ENCODE assay signal across 7 mouse cellular contexts in genomic region chr17:26423967-26424641, GRCm38 (mm10). TPM values are rescaled to one million over a fixed set of nuclear protein-coding genes. Genes with fewer than 3 reads are reported as not detected.
A peak's percentile ranks its signal among the peaks of the same experiment; 100 is the strongest.
DNase-seq lines count a peak whose midpoint lies in the region; ATAC-seq lines count a peak whose summit lies in the region.

No protein-coding gene starts in this region.

- peak; percentile 43 for DNase-seq in liver
- peak; percentile 17 for DNase-seq in c-Kit-positive CD71-positive TER-119-negative erythroid progenitor cells, embryonic 14.5 days (ENCODE audit: low read depth)
- DNase-seq in heart, postnatal 10 days: peak; percentile 78 to 79
- DNase-seq in urinary bladder, postnatal 25 days (ENCODE audit: low spot score): peak; percentile 60
- DNase-seq in T-cell, adult 2 months (ENCODE audit: low spot score): no peak

- H3K36me3 ChIP-seq in liver, embryonic 12.5 days: no peaks in the 10 kb centered on the region
- no peaks in the 10 kb centered on the region for H3K36me3 ChIP-seq in lung, embryonic 15.5 days

- ATAC-seq in liver, embryonic 12.5 days: no peak
- peak; percentile 75 for ATAC-seq in lung, embryonic 15.5 days (ENCODE audit: borderline replicate concordance, extremely low read depth, low FRiP score, low TSS enrichment)

- H3K4me2 ChIP-seq in liver, embryonic 12.5 days: no peak overlapping the region
- peak overlapping the region; percentile 37 for H3K4me2 ChIP-seq in lung, embryonic 15.5 days

- WGBS in liver, embryonic 12.5 days (ENCODE audit: insufficient replicate concordance): 20% methylated on average over 11 of the region's 11 CpGs
- WGBS in lung, embryonic 15.5 days: 16% methylated on average over 11 of the region's 11 CpGs

- no peaks in the 10 kb centered on the region for H3K9me3 ChIP-seq in liver, embryonic 12.5 days (replicated peaks)
- no peaks in the 10 kb centered on the region for H3K9me3 ChIP-seq in lung, embryonic 15.5 days

- H3K4me1 ChIP-seq in liver, embryonic 12.5 days: peaks cover 15% of the 10 kb centered on the region
- peaks cover 54% of the 10 kb centered on the region for H3K4me1 ChIP-seq in lung, embryonic 15.5 days

- H3K9ac ChIP-seq in liver, embryonic 12.5 days: no peak overlapping the region
- peak overlapping the region; percentile 31; the same call in 1 of the 2 replicates for H3K9ac ChIP-seq in lung, embryonic 15.5 days

- peaks cover 65% of the 10 kb centered on the region for H3K27me3 ChIP-seq in liver, embryonic 12.5 days (replicated peaks)
- no peaks in the 10 kb centered on the region for H3K27me3 ChIP-seq in lung, embryonic 15.5 days

- H3K27ac ChIP-seq in liver, embryonic 12.5 days: no peak overlapping the region
- H3K27ac ChIP-seq in lung, embryonic 15.5 days: peak overlapping the region; percentile 92

- intact Hi-C loops in heart, postnatal 10 days (cut with DNase I): no loop called here

- no peak overlapping the region for H3K4me3 ChIP-seq in liver, embryonic 12.5 days
- no peak overlapping the region for H3K4me3 ChIP-seq in lung, embryonic 15.5 days

RNA-seq across cellular contexts. Expression of gene Neurl1b, which starts 9.5 kb away (rescaled TPM):
- polyA plus RNA-seq in liver, embryonic 12.5 days (2016; fragmentation: Nextera tagmentation; extraction: Ambion mirVana): 0.06 and 0.10 TPM in 2 replicates
- total RNA-seq in heart, postnatal 10 days (2021): 10 to 100 TPM; 23.8 to 24.3 TPM
- polyA plus RNA-seq in lung, embryonic 15.5 days (2015; fragmentation: Nextera tagmentation; extraction: Ambion mirVana): 1.8 and 2.0 TPM in 2 replicates
